Mouse (Mus musculus) erythroblast, embryonic 14.5 days (primary cell): Measurements from ENCODE around the gene Olfr543.

ENCODE experiments used
- GATA1 ChIP-seq: IDR thresholded peaks from 2 replicates; pipeline ENCODE4 v1.6.1; 2012; ENCODE audit warnings: low read length, inconsistent platforms, mixed read lengths
- TAL1 ChIP-seq: IDR thresholded peaks from 3 replicates; pipeline ENCODE4 v1.6.1; 2012; ENCODE audit warnings: low read length, inconsistent platforms, mixed read lengths

DNA sequence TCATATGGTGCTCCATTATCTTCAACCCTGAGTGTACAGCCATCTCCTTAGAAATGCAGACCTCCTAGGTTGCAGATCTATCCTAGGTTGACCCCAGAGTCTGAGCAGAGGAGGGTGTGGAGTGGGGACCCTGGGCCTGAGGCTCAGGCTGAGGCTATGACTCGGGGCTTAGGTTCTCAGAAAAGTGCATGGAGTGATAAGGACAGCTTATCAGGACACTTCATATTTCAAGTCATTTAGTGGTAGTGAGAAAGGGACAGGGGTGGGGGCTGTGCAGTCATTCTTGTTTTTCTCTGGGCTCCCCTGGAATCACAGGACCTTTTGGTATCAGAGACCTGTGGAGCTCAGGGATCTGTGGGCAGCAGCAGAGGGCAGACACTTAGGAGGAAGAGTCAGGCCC is 4.6 kb upstream of the Olfr543 start:
- no peak for TF ChIP-seq TAL1
- no peak for TF ChIP-seq GATA1
